Mouse (Mus musculus): ENCODE measurements around the gene Gpbp1l1.

GRCm38 (mm10) chr4:116595793-116596192 lies 38.3 kb downstream of the Gpbp1l1 start:
- TF ChIP-seq CTCF (IDR thresholded peaks at IDR 0.05; ENCODE audit: low read depth, low read length) (no peak), GATA1 (IDR thresholded peaks at IDR 0.05; ENCODE audit: borderline replicate concordance, low read length) (no peak), POLR2AphosphoS5 (IDR thresholded peaks at IDR 0.05; ENCODE audit: insufficient replicate concordance, low read depth, low read length) (no peak), TAL1 (conservative IDR thresholded peaks at IDR 0.05; ENCODE audit: low read depth, low read length) (no peak), GATA2 (IDR thresholded peaks at IDR 0.05; ENCODE audit: borderline replicate concordance, low read depth, low read length) (no peak)
